Mouse (Mus musculus) kidney, postnatal 14 days (tissue): Measurements from ENCODE around the gene Nwd1.
A peak's percentile ranks its signal among the peaks of the same experiment; 100 is the strongest.

Experiments used
- DNase-seq: peaks from one replicate; pipeline ENCODE4 v3.0.0; 2022; ENCODE audit warnings: mixed read lengths

Nwd1 gene

GRCm38 (mm10) chr8:72716594-72716993, 70.1 kb downstream of the Nwd1 start:
- no peak for DNase-seq

GRCm38 (mm10) chr8:72720541-72720940, 74.0 kb downstream of the Nwd1 start:
- no peak for DNase-seq

- peak; percentile 97 for DNase-seq
Measured at GRCm38 (mm10) chr8:72722769-72723650, 76.5 kb downstream of the Nwd1 start, which contains the start of gene Sin3b. Sin3b (plus strand) TSS chr8:72723285.

- DNase-seq, result peak; percentile 43
Measured at GRCm38 (mm10) chr8:72723651-72724001, 77.1 kb downstream of the Nwd1 start.

GRCm38 (mm10) chr8:72728636-72729035, 82.1 kb downstream of the Nwd1 start:
- no peak for DNase-seq

- DNase-seq, result no peak
Measured at GRCm38 (mm10) chr8:72735001-72735400, 88.5 kb downstream of the Nwd1 start.

- no peak for DNase-seq
Measured at GRCm38 (mm10) chr8:72736868-72737267, 90.4 kb downstream of the Nwd1 start.

- peak; percentile 51 for DNase-seq
Measured at GRCm38 (mm10) chr8:72746061-72746460, 99.5 kb downstream of the Nwd1 start.

- no peak for DNase-seq
Measured at GRCm38 (mm10) chr8:72749846-72750245, 103.3 kb downstream of the Nwd1 start.

- DNase-seq, result no peak
Measured at GRCm38 (mm10) chr8:72750266-72750665, 103.8 kb downstream of the Nwd1 start.

GRCm38 (mm10) chr8:72751126-72751525, 104.6 kb downstream of the Nwd1 start:
- no peak for DNase-seq

- peak; percentile 21 for DNase-seq
Measured at GRCm38 (mm10) chr8:72752289-72752688, 105.8 kb downstream of the Nwd1 start.

- DNase-seq, result no peak
Measured at GRCm38 (mm10) chr8:72753165-72753564, 106.7 kb downstream of the Nwd1 start.

GRCm38 (mm10) chr8:72753781-72754180, 107.3 kb downstream of the Nwd1 start:
- DNase-seq, result no peak

- no peak for DNase-seq
Measured at GRCm38 (mm10) chr8:72756031-72756430, 109.5 kb downstream of the Nwd1 start.

GRCm38 (mm10) chr8:72756771-72757390, 110.4 kb downstream of the Nwd1 start:
- DNase-seq, result no peak

- DNase-seq, result peak; percentile 0
Measured at GRCm38 (mm10) chr8:72757426-72758195, 111.1 kb downstream of the Nwd1 start.

- peak; percentile 4 for DNase-seq
Measured at GRCm38 (mm10) chr8:72758310-72758709, 111.8 kb downstream of the Nwd1 start.

- DNase-seq, result peak; percentile 0
Measured at GRCm38 (mm10) chr8:72760216-72760615, 113.7 kb downstream of the Nwd1 start.

GRCm38 (mm10) chr8:72761322-72762051, 115.0 kb downstream of the Nwd1 start, which contains the start of gene F2rl3:
F2rl3 (plus strand) TSS chr8:72761880.
- DNase-seq, result peak; percentile 39

- DNase-seq, result peak; percentile 2
Measured at GRCm38 (mm10) chr8:72762306-72762705, 115.8 kb downstream of the Nwd1 start.

- peak; percentile 0 for DNase-seq
Measured at GRCm38 (mm10) chr8:72765696-72766095, 119.2 kb downstream of the Nwd1 start.

GRCm38 (mm10) chr8:72766777-72767176, 120.3 kb downstream of the Nwd1 start:
- DNase-seq, result peak; percentile 0
